8 mouse cellular contexts compared by ENCODE assay signal in the genomic region with DNA sequence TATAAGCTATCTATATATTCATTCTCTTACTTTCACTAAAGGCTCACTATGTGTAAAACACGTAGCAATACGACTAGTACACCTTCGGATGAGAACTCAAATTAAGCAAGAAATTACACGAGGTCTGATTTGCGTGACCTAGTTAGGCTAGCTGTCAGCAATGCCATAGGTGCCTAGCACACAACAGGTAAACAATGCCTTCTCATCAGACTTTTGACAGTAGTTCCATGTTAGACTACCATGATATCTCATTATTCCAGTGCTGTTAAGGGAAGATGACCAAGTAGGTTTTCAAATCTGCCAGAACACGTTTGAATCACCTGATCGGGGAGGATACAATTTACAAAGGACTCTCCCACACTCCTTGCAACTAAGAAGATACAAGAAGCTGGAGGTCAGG. TPM values are rescaled to one million over a fixed set of nuclear protein-coding genes. Genes with fewer than 3 reads are reported as not detected.
DNase-seq lines count a peak whose midpoint lies in the region; ATAC-seq and TF ChIP-seq lines count a peak whose summit lies in the region.

No protein-coding gene starts in this region.

- peak overlapping the region; percentile 70 for H3K4me2 ChIP-seq in forebrain, embryonic 13.5 days
- peak overlapping the region; percentile 59 for H3K4me2 ChIP-seq in liver, embryonic 11.5 days
- peak overlapping the region; percentile 87 for H3K4me2 ChIP-seq in stomach, embryonic 16.5 days (ENCODE audit: low read depth, low read length)

- H3K9me3 ChIP-seq in forebrain, embryonic 13.5 days (replicated peaks), result no peaks in the 10 kb centered on the region
- H3K9me3 ChIP-seq in liver, embryonic 11.5 days (ENCODE audit: control insufficient read depth, low read length), result no peaks in the 10 kb centered on the region
- H3K9me3 ChIP-seq in stomach, embryonic 16.5 days (replicated peaks; ENCODE audit: control insufficient read depth, low read length), result no peaks in the 10 kb centered on the region

- H3K36me3 ChIP-seq in spleen, adult 2 months (ENCODE audit: control insufficient read depth, insufficient read depth, low read length), result no peaks in the 10 kb centered on the region
- H3K36me3 ChIP-seq in forebrain, embryonic 13.5 days (ENCODE audit: poor library complexity, severe bottlenecking), result peaks cover 5% of the 10 kb centered on the region; the same call in 1 of the 2 replicates
- peaks cover 7% of the 10 kb centered on the region; the same call in 1 of the 2 replicates for H3K36me3 ChIP-seq in liver, embryonic 11.5 days (ENCODE audit: control insufficient read depth, insufficient read depth, low read length)
- no peaks in the 10 kb centered on the region for H3K36me3 ChIP-seq in stomach, embryonic 16.5 days (ENCODE audit: control insufficient read depth, insufficient read depth, low read length)

- peak; percentile 4; the same call in 1 of the 2 replicates for ATAC-seq in forebrain, embryonic 13.5 days
- ATAC-seq in liver, embryonic 11.5 days (replicated peaks; ENCODE audit: low FRiP score), result no peak; the same call in 1 of the 2 replicates
- no peak for ATAC-seq in stomach, embryonic 16.5 days (ENCODE audit: insufficient read depth, low FRiP score)

- peak overlapping the region; percentile 76 for H3K9ac ChIP-seq in forebrain, embryonic 13.5 days
- H3K9ac ChIP-seq in liver, embryonic 11.5 days (ENCODE audit: low read depth, low read length), result peak overlapping the region; percentile 80
- peak overlapping the region; percentile 88 for H3K9ac ChIP-seq in stomach, embryonic 16.5 days (ENCODE audit: low read length)

- DNase-seq in spleen, adult 2 months (ENCODE audit: low read depth in 1 of 2, low spot score in 2 of 2), result no peak
- no peak for DNase-seq in spleen, postnatal 36 days (ENCODE audit: low spot score in 2 of 2)
- DNase-seq in liver, embryonic 11.5 days (ENCODE audit: low spot score), result no peak
- DNase-seq in gastrocnemius, postnatal 25 days, result no peak
- DNase-seq in gastrocnemius, adult 8-10 months (ENCODE audit: low spot score in 2 of 2), result no peak
- DNase-seq in thymus, postnatal 10 days (ENCODE audit: low spot score in 2 of 2), result no peak

- TF ChIP-seq CTCF in spleen, adult 2 months (IDR thresholded peaks at IDR 0.05; ENCODE audit: extremely low read depth, insufficient read depth, insufficient read length, insufficient replicate concordance), result no peak

- 0 out of 2 replicates have a peak, but pooled peaks cover 2% of the 10 kb centered on the region for H3K4me1 ChIP-seq in spleen, adult 2 months (ENCODE audit: control insufficient read depth, insufficient read depth, insufficient read length)
- peaks cover 8% of the 10 kb centered on the region; the same call in 1 of the 2 replicates for H3K4me1 ChIP-seq in forebrain, embryonic 13.5 days
- no peaks in the 10 kb centered on the region for H3K4me1 ChIP-seq in liver, embryonic 11.5 days (replicated peaks; ENCODE audit: control insufficient read depth, insufficient read depth, low read length)
- H3K4me1 ChIP-seq in stomach, embryonic 16.5 days (ENCODE audit: control insufficient read depth, insufficient read depth, low read length), result no peaks in the 10 kb centered on the region

- peak overlapping the region; percentile 98 for H3K4me3 ChIP-seq in spleen, adult 2 months (ENCODE audit: extremely low read depth, insufficient read depth, insufficient read length)
- peak overlapping the region; percentile 68 for H3K4me3 ChIP-seq in forebrain, embryonic 13.5 days
- peak overlapping the region; percentile 79 for H3K4me3 ChIP-seq in liver, embryonic 11.5 days (ENCODE audit: low read depth, low read length)
- H3K4me3 ChIP-seq in stomach, embryonic 16.5 days (replicated peaks; ENCODE audit: low read length), result peak overlapping the region; percentile 92

- no peak for TF ChIP-seq POLR2A in spleen, adult 2 months (IDR thresholded peaks at IDR 0.05; ENCODE audit: low read depth, low read length)

- H3K27me3 ChIP-seq in spleen, adult 2 months (ENCODE audit: control insufficient read depth, insufficient read depth, low read length), result no peaks in the 10 kb centered on the region
- no peaks in the 10 kb centered on the region for H3K27me3 ChIP-seq in forebrain, embryonic 13.5 days
- no peaks in the 10 kb centered on the region for H3K27me3 ChIP-seq in liver, embryonic 11.5 days (replicated peaks; ENCODE audit: control insufficient read depth, insufficient read depth, low read length)
- no peaks in the 10 kb centered on the region for H3K27me3 ChIP-seq in stomach, embryonic 16.5 days (ENCODE audit: control insufficient read depth, insufficient read depth, low read length)

- 38% methylated on average over 7 of the region's 7 CpGs for WGBS in spleen, adult 2 months
- WGBS in forebrain, embryonic 13.5 days, result 45% methylated on average over 7 of the region's 7 CpGs
- WGBS in liver, embryonic 11.5 days, result 47% methylated on average over 7 of the region's 7 CpGs
- 39% methylated on average over 7 of the region's 7 CpGs for WGBS in stomach, embryonic 16.5 days

- no peak overlapping the region for H3K27ac ChIP-seq in spleen, adult 2 months (ENCODE audit: insufficient read depth, low read length)
- H3K27ac ChIP-seq in forebrain, embryonic 13.5 days, result no peak overlapping the region; the same call in 1 of the 2 replicates
- peak overlapping the region; percentile 52; the same call in 1 of the 2 replicates for H3K27ac ChIP-seq in liver, embryonic 11.5 days (ENCODE audit: low read depth, low read length)
- H3K27ac ChIP-seq in stomach, embryonic 16.5 days (ENCODE audit: low read length), result peak overlapping the region; percentile 73

RNA-seq across cellular contexts. Expression of a gene that starts 1.7 kb away (rescaled TPM):
- 4.9 and 5.0 TPM in 2 replicates for polyA plus RNA-seq in spleen, adult 2 months (2012; rRNA removed)
- 10.2 and 13.4 TPM in 2 replicates for polyA plus RNA-seq in forebrain, embryonic 13.5 days (2015; fragmentation: Nextera tagmentation; extraction: Ambion mirVana)
- 17.1 TPM in 2 replicates for polyA plus RNA-seq in liver, embryonic 11.5 days (2014; fragmentation: Nextera tagmentation; extraction: Ambion mirVana)
- polyA plus RNA-seq in stomach, embryonic 16.5 days (2015; fragmentation: Nextera tagmentation; extraction: Ambion mirVana), result 7.2 and 7.9 TPM in 2 replicates
- 1 to 10 TPM; 5.4 to 7.7 TPM for total RNA-seq in gastrocnemius, postnatal 25 days (2021)
- 1 to 10 TPM; 7.9 to 8.7 (median 8.2) TPM for total RNA-seq in gastrocnemius, adult 8-10 months (2022)

RNA-seq across cellular contexts. Expression of a gene that starts 1.8 kb away (rescaled TPM):
- polyA plus RNA-seq in spleen, adult 2 months (2012; rRNA removed), result not detected in 2 replicates
- polyA plus RNA-seq in forebrain, embryonic 13.5 days (2015; fragmentation: Nextera tagmentation; extraction: Ambion mirVana), result not detected in 2 replicates
- not detected in 2 replicates for polyA plus RNA-seq in liver, embryonic 11.5 days (2014; fragmentation: Nextera tagmentation; extraction: Ambion mirVana)
- polyA plus RNA-seq in stomach, embryonic 16.5 days (2015; fragmentation: Nextera tagmentation; extraction: Ambion mirVana), result not detected in 2 replicates
- total RNA-seq in gastrocnemius, postnatal 25 days (2021), result not detected
- not detected for total RNA-seq in gastrocnemius, adult 8-10 months (2022)

Comparison
In these comparisons a context has a peak if more than half of its experiments do, and no peak if none do; other contexts are left out.
1. H3K27ac ChIP-seq: peak in liver, embryonic 11.5 days (single experiment) and stomach, embryonic 16.5 days (single experiment); none in spleen, adult 2 months (single experiment) and forebrain, embryonic 13.5 days (single experiment).
2. Peak in every context shown above with its lines, with median percentiles within 50 percentile points of each other: H3K4me3 ChIP-seq, H3K4me2 ChIP-seq and H3K9ac ChIP-seq.